Mouse (Mus musculus) forebrain, embryonic 15.5 days (tissue): ENCODE measurements at regions not wholly inside any gene's neighbourhood (a gene's known extent, or its start where the extent isn't known, plus 50 kb on each side); places are given as distances from the start of the nearest gene placed in this dataset.
A peak's percentile ranks its signal among the peaks of the same experiment; 100 is the strongest.

Source experiments
- ATAC-seq: fragments of 200-750 bp; cut with Nextera tagmentation; replicated peaks from 2 replicates; pipeline ENCODE4 v1.8.0; 2017; ENCODE audit warnings: mild to moderate bottlenecking, moderate TSS enrichment, moderate library complexity
- H3K27ac ChIP-seq: fragments of 300-500 bp; sonication (generic); replicated peaks from 2 replicates; pipeline ENCODE4 v1.5.1; 2015; ENCODE audit warnings: mild to moderate bottlenecking, inconsistent platforms
- H3K27me3 ChIP-seq: fragments of 300-500 bp; sonication (generic); 2 replicates; pipeline ENCODE4 v1.6.1; 2015; ENCODE audit warnings: inconsistent platforms
- H3K36me3 ChIP-seq: fragments of 300-500 bp; sonication (generic); 2 replicates; pipeline ENCODE4 v1.6.1; 2015; ENCODE audit warnings: mild to moderate bottlenecking, inconsistent platforms
- H3K4me1 ChIP-seq: fragments of 300-500 bp; sonication (generic); 2 replicates; pipeline ENCODE4 v1.6.1; 2015; ENCODE audit warnings: inconsistent platforms
- H3K4me2 ChIP-seq: fragments of 300-500 bp; sonication (generic); replicated peaks from 2 replicates; pipeline ENCODE4 v1.6.1; 2015; ENCODE audit warnings: mild to moderate bottlenecking, inconsistent platforms
- H3K4me3 ChIP-seq: fragments of 300-500 bp; sonication (generic); 2 replicates; pipeline ENCODE4 v1.5.1; 2015; ENCODE audit warnings: mild to moderate bottlenecking, inconsistent platforms
- H3K9ac ChIP-seq: fragments of 300-500 bp; sonication (generic); replicated peaks from 2 replicates; pipeline ENCODE4 v1.6.1; 2015; ENCODE audit warnings: mild to moderate bottlenecking, inconsistent platforms
- H3K9me3 ChIP-seq: fragments of 300-500 bp; sonication (generic); 2 replicates; pipeline ENCODE4 v1.6.1; 2016; ENCODE audit warnings: inconsistent platforms
- WGBS: fragments of 180-500 bp; shearing (Covaris S2); methylation state at CpG from one replicate; pipeline ENCODE4 v1.1.7; 2015; ENCODE audit warnings: mixed read lengths; 5-methylcytosine and 5-hydroxymethylcytosine counted together

DNA sequence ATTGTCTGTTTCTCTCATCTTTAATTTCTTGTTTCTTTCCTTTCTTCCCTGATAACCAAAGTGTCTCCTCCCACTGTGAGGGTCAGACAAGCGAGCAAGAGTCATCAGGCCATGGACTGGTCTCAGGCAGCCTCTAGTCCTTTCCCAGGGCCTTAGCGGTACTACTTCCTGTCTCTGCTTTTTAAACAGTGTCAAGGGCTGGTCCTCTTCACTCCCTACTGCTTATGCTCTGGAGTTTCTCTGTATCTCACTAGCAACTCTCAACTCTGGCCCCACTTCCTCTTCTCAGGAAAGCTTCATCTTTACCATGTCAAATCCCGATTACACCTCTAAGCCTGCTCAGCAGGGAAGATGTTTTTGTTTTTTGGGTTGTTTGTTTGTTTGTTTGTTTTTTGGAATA, 124.1 kb downstream of the Pten start:
- Histone ChIP-seq H3K27ac (no peak overlapping the region), H3K9ac (no peak overlapping the region), H3K4me3 (no peak overlapping the region), H3K36me3 (no peaks in the 10 kb centered on the region), H3K9me3 (no peaks in the 10 kb centered on the region), H3K4me2 (no peak overlapping the region), H3K4me1 (peaks cover 5% of the 10 kb centered on the region; the same call in 1 of the 2 replicates), H3K27me3 (no peaks in the 10 kb centered on the region)
- no peak for ATAC-seq
- 92% methylated on average over 3 of the region's 3 CpGs for WGBS

DNA sequence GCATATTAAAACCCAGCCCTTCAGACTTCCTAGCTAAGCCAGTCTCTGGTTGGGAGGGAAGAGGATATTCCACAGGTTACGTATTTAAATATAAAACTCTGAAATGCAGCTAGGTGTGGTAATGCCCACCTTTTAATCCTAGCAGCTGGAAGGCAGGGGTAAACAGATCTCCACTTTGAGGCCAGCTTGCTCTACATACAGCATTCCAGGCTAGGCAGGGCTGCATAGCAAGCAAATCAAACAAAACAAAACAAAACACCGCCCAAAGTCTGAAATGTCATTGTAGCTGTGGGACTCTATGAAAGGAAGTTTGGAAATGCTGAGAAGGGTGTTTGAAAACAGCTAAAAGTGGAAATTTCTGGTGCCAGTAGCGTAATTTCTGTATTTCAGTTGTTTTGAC, 127.0 kb downstream of the Pten start:
- H3K4me3 ChIP-seq: no peak overlapping the region
- no peak overlapping the region for H3K27ac ChIP-seq
- 73% methylated on average over 3 of the region's 3 CpGs for WGBS
- no peaks in the 10 kb centered on the region for H3K9me3 ChIP-seq
- no peaks in the 10 kb centered on the region for H3K27me3 ChIP-seq
- H3K9ac ChIP-seq: no peak overlapping the region
- H3K36me3 ChIP-seq: no peaks in the 10 kb centered on the region
- H3K4me1 ChIP-seq: peaks cover 5% of the 10 kb centered on the region; the same call in 1 of the 2 replicates
- ATAC-seq: no peak
- H3K4me2 ChIP-seq: no peak overlapping the region

DNA sequence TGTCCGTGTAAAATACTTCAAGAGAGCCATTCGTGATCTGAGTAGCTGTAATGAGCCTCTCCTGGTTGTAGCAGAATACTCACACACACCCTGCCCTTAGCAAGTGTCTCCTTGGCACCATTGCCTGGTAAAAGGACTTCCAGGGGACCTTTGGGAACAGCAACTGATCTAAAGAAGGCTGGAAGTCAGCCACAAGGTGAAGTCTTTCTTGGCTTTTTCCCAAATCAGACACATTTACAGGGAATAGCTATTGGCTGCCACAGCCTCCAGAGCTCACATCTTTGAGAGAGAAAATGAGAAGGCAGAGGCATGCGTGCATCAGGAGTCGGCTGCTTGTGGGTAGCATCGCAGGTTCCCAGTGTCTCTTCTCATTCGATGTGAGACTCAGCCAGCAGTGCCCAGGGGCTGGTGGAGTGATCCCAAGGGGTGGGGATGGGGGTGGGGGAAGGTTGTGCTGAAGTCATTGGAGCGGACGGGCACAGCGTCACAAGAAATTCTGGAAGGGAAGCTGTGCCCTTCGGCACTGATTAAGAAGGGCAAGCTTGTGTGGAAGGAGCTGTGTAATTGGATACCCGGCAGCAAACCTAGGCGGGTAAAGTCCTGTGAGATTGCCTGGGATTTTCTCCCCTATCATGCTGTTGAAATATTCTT, 128.3 kb downstream of the Pten start:
- ATAC-seq: 0 out of 2 replicates have a peak, but pooled peaks have one; percentile 35
- 38% methylated on average over 12 of the region's 12 CpGs for WGBS
- Histone ChIP-seq H3K9ac (no peak overlapping the region), H3K27ac (no peak overlapping the region), H3K4me3 (no peak overlapping the region), H3K27me3 (no peaks in the 10 kb centered on the region), H3K4me2 (peak overlapping the region; percentile 7; the same call in 1 of the 2 replicates), H3K9me3 (no peaks in the 10 kb centered on the region), H3K4me1 (peaks cover 5% of the 10 kb centered on the region; the same call in 1 of the 2 replicates), H3K36me3 (no peaks in the 10 kb centered on the region)

DNA sequence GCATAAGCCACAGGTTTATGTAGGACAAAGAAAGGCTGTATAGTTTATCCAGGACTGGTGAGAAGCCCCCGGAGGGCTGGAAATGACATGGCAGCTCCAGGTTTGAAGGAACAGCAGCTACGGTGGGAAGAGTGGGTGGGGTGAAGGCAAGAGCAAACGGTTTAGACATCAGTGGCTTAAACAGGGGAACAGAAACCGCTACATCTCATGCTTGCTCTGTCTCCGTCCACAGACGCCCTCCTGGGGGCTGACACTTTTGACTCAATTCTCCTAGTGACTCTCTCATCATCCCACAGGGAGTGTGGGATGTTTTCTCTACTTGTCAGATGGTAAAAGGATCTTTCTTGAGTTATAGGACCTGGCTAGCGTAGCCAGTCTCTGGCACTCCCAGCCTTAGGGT, 129.9 kb downstream of the Pten start:
- ATAC-seq: no peak
- H3K27ac ChIP-seq: no peak overlapping the region
- peaks cover 5% of the 10 kb centered on the region; the same call in 1 of the 2 replicates for H3K4me1 ChIP-seq
- H3K9ac ChIP-seq: no peak overlapping the region
- H3K4me3 ChIP-seq: no peak overlapping the region
- no peaks in the 10 kb centered on the region for H3K9me3 ChIP-seq
- no peaks in the 10 kb centered on the region for H3K36me3 ChIP-seq
- no peaks in the 10 kb centered on the region for H3K27me3 ChIP-seq
- WGBS: 89% methylated on average over 7 of the region's 7 CpGs
- no peak overlapping the region for H3K4me2 ChIP-seq

DNA sequence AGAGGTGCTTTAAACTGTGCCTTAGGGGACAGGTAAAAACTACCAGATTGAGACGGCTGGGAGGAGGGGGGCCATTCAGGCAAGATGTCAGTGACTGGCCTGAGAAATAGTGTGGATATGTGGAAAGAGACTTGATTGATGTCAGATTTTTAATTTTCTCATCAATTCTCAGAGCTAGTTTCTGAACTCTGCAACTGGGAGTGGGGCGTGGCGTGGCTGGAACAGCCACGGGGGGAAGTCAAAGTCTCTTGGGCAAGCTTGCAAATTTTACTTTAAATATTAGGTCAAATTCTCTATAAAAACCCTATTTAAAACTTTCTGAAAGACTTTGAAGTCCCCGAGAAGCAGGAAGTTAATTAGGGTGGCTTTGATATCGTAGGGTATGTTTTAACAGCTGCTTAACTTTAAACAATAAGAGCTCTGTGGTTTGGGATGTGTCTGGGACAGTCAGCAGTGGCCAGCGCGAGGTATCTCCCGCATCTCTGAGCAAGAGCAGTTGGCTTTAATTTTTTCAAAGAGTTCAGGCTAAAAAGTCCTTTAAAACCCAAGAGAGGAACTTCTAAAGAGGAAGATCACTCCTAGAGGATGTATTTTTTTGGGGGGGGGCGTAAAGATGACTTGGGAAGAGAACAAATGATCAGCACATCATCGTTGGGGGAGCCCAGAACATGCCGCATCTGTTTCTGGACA, 131.5 kb downstream of the Pten start:
- peaks cover 5% of the 10 kb centered on the region; the same call in 1 of the 2 replicates for H3K4me1 ChIP-seq
- H3K27me3 ChIP-seq: no peaks in the 10 kb centered on the region
- H3K4me2 ChIP-seq: no peak overlapping the region
- no peak overlapping the region for H3K4me3 ChIP-seq
- ATAC-seq: no peak
- 74% methylated on average over 12 of the region's 12 CpGs for whole genome bisulfite sequencing
- no peak overlapping the region for H3K27ac ChIP-seq
- H3K9ac ChIP-seq: no peak overlapping the region
- H3K9me3 ChIP-seq: no peaks in the 10 kb centered on the region
- H3K36me3 ChIP-seq: no peaks in the 10 kb centered on the region

DNA sequence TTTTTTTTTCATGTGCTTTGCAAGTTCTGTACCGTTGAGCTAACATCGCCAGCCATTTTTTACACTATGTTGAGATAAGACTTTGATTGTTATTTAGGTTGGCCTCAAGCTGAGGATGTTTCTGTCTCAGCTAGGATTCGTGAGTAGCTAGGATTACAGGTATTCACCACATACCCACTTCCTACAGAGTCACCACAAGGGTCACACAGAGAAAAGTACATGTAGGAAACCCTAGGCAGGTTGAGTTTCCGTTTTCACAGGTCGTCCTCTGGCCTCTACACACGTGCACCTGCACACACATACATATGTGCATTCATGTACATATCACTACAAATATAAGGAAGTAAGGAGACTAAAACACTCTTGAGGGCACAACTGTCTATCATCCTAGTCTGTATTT, 133.5 kb downstream of the Pten start:
- no peak overlapping the region for H3K27ac ChIP-seq
- WGBS: 87% methylated on average over 6 of the region's 6 CpGs
- no peak overlapping the region for H3K4me3 ChIP-seq
- no peaks in the 10 kb centered on the region for H3K9me3 ChIP-seq
- no peaks in the 10 kb centered on the region for H3K4me1 ChIP-seq
- ATAC-seq: no peak
- no peak overlapping the region for H3K4me2 ChIP-seq
- H3K27me3 ChIP-seq: no peaks in the 10 kb centered on the region
- H3K9ac ChIP-seq: no peak overlapping the region
- no peaks in the 10 kb centered on the region for H3K36me3 ChIP-seq

DNA sequence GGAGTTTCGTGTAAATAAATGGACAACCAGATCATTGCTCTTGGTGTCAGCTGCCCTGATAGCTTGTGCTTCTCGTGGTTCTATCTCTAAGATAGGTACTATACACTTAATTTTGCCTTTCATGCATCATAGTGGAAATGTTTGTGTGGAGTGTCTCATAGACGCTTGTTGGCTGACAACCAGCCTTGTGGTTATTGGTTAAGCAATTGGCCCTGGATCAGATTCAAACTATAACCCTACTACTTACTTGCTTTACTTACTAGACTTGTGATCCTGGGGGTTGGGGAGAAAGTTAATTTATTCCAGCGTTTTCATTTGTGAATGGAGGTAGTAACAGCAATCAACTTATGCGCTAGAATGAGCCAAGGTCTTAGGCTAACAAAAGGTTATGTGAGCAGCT, 135.2 kb downstream of the Pten start:
- H3K27ac ChIP-seq: no peak overlapping the region

DNA sequence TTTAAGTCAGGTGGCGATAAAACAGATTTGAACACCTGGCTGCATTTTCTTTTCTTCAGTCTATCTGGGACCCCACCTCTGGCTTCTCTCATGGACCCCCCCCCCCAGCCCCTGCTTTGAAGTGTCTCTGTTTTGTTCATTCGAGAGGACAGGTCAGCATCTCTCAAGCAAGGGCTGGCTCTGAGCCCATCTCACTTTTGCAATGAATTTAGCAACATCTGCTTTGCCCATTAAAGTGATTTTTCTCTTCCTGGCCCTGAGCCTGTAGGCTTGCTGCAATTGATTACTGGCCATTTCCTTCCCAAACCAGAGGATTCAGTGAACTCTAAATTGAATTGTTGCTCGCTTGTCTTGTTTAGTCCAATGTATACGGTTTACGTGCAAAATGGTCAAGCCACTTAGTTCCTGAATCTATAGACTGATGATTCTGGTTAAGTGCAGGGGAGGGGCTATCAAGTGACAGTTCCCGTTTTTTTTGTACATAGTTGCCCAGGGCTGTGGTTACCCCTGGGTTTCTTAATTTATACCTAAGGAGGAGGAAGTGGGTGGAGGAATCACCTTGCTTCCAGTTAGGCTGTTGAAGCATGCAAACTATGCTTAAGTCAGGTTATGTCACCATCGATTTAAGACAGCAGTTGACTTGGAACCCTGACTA, 146.3 kb downstream of the Pten start:
- Histone ChIP-seq H3K9me3 (no peaks in the 10 kb centered on the region), H3K36me3 (no peaks in the 10 kb centered on the region), H3K27ac (no peak overlapping the region), H3K27me3 (no peaks in the 10 kb centered on the region), H3K9ac (no peak overlapping the region), H3K4me2 (no peak overlapping the region), H3K4me1 (no peaks in the 10 kb centered on the region), H3K4me3 (no peak overlapping the region)
- 78% methylated on average over 7 of the region's 7 CpGs for WGBS
- no peak for ATAC-seq

More for the DNA sequence above, 135.2 kb downstream of the Pten start:
- H3K9ac ChIP-seq: no peak overlapping the region
- no peaks in the 10 kb centered on the region for H3K36me3 ChIP-seq
- no peaks in the 10 kb centered on the region for H3K4me1 ChIP-seq
- WGBS: 86% methylated on average over 5 of the region's 5 CpGs
- no peaks in the 10 kb centered on the region for H3K9me3 ChIP-seq
- no peak overlapping the region for H3K4me2 ChIP-seq
- no peaks in the 10 kb centered on the region for H3K27me3 ChIP-seq
- ATAC-seq: no peak
- H3K4me3 ChIP-seq: no peak overlapping the region

DNA sequence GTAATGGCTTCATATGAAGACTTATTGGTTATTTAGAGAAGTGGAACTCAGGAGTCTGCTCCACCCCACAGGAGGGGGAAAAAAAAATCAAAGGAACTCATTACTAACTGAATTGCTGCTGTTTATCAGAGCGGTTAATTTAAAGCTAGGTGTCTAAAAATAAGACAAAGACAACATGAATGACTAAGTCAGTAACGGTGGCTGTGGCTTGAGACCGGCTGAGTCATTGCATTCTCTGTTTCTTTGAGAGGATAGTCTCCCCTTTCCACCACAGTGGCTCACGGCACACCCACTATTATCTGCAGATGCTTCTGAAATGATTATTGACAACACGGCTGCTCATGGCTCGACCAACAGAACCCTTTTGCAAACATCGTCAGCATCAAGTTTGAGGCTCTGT, 147.2 kb downstream of the Pten start:
- 49% methylated on average over 7 of the region's 7 CpGs for WGBS
- Histone ChIP-seq H3K9ac (no peak overlapping the region), H3K27me3 (no peaks in the 10 kb centered on the region), H3K9me3 (no peaks in the 10 kb centered on the region), H3K27ac (no peak overlapping the region), H3K4me1 (no peaks in the 10 kb centered on the region), H3K4me3 (no peak overlapping the region), H3K36me3 (no peaks in the 10 kb centered on the region), H3K4me2 (no peak overlapping the region)
- ATAC-seq: no peak

DNA sequence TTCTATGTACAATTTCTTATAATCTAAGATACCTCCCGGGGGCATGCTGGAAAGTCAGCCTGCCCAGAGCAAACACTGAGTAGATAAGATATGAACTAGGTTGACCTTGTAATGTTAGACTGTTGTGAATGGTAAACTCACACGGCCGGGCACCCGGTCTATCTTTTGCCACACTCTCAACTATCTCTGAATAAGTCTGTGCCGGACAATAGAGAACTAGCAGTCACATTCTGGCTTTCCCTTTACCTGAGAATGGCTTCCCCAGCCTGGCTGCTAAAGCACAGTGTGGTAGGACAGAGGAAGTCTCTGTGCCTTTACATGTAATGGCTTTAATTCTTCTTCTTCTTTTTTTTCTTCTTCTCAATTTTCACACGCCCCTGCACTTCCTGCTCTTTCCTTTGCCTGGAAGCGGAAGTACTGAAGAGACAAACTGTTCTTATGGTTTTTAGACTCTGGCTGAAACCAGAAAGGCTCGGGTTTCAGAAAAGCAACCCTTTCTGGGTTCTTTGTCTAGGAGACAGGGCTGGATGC, 148.7 kb downstream of the Pten start:
- WGBS: 75% methylated on average over 8 of the region's 8 CpGs
- Histone ChIP-seq H3K27me3 (no peaks in the 10 kb centered on the region), H3K4me2 (no peak overlapping the region), H3K9me3 (no peaks in the 10 kb centered on the region), H3K4me3 (no peak overlapping the region), H3K9ac (no peak overlapping the region), H3K27ac (no peak overlapping the region), H3K4me1 (no peaks in the 10 kb centered on the region), H3K36me3 (no peaks in the 10 kb centered on the region)
- ATAC-seq: no peak

DNA sequence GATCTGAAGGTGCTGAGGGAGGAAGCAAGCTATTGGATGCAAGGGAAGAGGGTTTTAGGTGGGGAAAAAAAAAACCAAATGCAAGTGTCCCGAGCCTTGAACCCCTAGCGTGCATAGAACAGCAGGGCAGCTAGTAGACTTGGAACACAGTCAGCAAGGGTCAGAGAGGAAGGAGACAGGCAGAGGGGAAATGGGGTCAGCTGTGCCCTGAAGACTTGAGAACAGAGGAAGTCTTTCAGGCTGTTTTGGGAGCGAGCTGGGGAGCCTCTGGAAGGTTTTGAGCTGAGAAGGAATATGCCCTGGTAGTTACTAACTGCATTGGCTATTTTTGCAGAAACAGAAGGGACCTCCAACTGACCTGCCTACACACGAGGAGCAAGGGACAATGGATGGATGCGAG, 149.5 kb downstream of the Pten start:
- no peak overlapping the region for H3K4me3 ChIP-seq

DNA sequence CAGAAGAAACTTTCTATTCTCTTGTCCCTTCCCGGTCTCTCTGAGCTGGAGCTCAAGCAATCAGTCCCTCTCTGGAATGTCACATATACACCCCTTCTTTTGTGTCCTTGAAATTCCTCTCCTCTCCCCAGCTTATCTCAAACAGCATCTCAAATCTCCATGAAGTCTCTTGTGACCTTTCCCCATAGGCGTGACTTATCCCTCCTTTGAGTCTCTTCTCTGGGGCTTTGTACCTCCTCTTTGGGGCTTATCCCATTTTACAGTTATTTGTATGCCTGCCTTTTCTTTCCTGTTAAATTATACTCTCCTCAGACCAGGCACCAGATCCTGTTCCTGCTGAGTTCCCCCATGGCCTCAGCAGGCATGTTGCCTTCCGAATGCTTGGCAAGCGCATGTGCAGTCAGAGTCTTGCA, 152.8 kb downstream of the Pten start:
- H3K9ac ChIP-seq: no peak overlapping the region
- no peak for ATAC-seq
- H3K9me3 ChIP-seq: no peaks in the 10 kb centered on the region
- no peak overlapping the region for H3K4me3 ChIP-seq
- no peaks in the 10 kb centered on the region for H3K27me3 ChIP-seq
- H3K36me3 ChIP-seq: no peaks in the 10 kb centered on the region
- H3K4me2 ChIP-seq: no peak overlapping the region
- H3K27ac ChIP-seq: no peak overlapping the region
- WGBS: 48% methylated on average over 4 of the region's 4 CpGs
- H3K4me1 ChIP-seq: no peaks in the 10 kb centered on the region

More for the DNA sequence above, 149.5 kb downstream of the Pten start:
- Histone ChIP-seq H3K9me3 (no peaks in the 10 kb centered on the region), H3K4me2 (no peak overlapping the region), H3K27me3 (no peaks in the 10 kb centered on the region), H3K9ac (no peak overlapping the region), H3K36me3 (no peaks in the 10 kb centered on the region), H3K4me1 (no peaks in the 10 kb centered on the region), H3K27ac (no peak overlapping the region)
- ATAC-seq: no peak
- WGBS: 85% methylated on average over 5 of the region's 5 CpGs
